Mouse (Mus musculus): ENCODE results near the gene Ralbp1.

DNA sequence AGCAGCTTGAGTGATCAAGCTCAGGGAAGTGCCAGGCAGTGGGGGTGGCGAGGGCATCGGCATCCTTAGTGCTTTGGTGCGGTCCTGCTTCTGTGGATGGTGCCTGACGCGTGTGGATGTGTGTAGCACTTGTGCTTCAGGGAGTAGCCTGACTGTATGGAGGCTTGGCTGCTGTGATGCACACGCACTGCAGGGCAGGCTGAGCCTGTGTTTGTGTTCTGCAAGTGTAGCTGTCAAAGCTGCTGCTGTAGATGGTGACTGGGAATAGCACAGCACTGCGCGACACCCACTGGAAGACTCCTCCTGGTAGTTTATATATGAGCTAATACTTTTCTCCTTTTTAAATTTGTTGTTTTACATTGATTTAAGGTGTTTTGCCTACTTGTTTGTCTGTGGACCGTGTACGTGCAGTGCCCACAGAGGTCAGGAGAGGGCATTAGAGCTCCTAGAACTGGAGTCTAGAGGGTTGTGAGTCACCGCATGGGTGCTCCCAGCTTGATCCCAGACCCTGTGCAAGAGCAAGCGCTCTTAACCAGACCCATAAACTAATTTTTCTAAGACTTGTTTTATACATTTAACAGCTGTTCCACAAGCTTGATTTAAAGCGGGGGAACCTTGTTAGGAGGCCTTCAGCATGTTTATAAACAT is 55.3 kb downstream of the Ralbp1 start:
- no peak for TF ChIP-seq CTCF (IDR thresholded peaks at IDR 0.05; ENCODE audit: borderline replicate concordance, insufficient read depth, low read length)
- TF ChIP-seq POLR2A (IDR thresholded peaks at IDR 0.05; ENCODE audit: low read depth, low read length) = no peak
